Mouse (Mus musculus): ENCODE results near the gene Gm21454.
"Not testable (repeated sequence)": the region's sequence is repeated elsewhere in the genome, so short reads cannot be mapped to it uniquely, and the experiment has no call there.

GRCm38 (mm10) chrY:13223828-13224227 is 28.4 kb upstream of the Gm21454 start, which contains the start of gene Gm21828:
- not testable (repeated sequence) for TF ChIP-seq TCF12 (IDR thresholded peaks at IDR 0.05; ENCODE audit: insufficient read depth, poor library complexity, severe bottlenecking); E2F4 (IDR thresholded peaks at IDR 0.05; ENCODE audit: insufficient read depth); POLR2AphosphoS2 (IDR thresholded peaks at IDR 0.05; ENCODE audit: insufficient read length, low read depth); POLR2A (IDR thresholded peaks at IDR 0.05; ENCODE audit: insufficient read length, low read depth); USF1 (IDR thresholded peaks at IDR 0.05; ENCODE audit: low read depth); MYOG (IDR thresholded peaks at IDR 0.05; ENCODE audit: control insufficient read depth in 1 of 3, insufficient read depth in 1 of 3, insufficient read length in 2 of 3, low read depth in 2 of 3); MYOD1 (IDR thresholded peaks at IDR 0.05; ENCODE audit: control insufficient read depth in 1 of 3, insufficient read length in 2 of 3, low read depth in 2 of 3); REST (IDR thresholded peaks at IDR 0.05; ENCODE audit: insufficient read depth, insufficient read length); MAX (IDR thresholded peaks at IDR 0.05; ENCODE audit: low read depth)
